Mouse (Mus musculus) limb, embryonic 15.5 days (tissue): ENCODE results near the gene Pofut1. TPM values are rescaled to one million over a fixed set of nuclear protein-coding genes. Genes with fewer than 3 reads are reported as not detected.

Source experiments
- ATAC-seq: fragments of 200-750 bp; cut with Nextera tagmentation; 2 replicates; pipeline ENCODE4 v1.8.0; 2017; ENCODE audit warnings: low read depth, moderate TSS enrichment; ENCODE audit not compliant: insufficient number of reproducible peaks, low FRiP score, low TSS enrichment
- H3K27ac ChIP-seq: fragments of 300-500 bp; sonication (generic); 2 replicates; pipeline ENCODE4 v1.5.1; 2015; ENCODE audit warnings: moderate library complexity, mild to moderate bottlenecking, inconsistent platforms
- H3K27me3 ChIP-seq: fragments of 300-500 bp; sonication (generic); 2 replicates; pipeline ENCODE4 v1.6.1; 2015; ENCODE audit warnings: inconsistent platforms
- H3K36me3 ChIP-seq: fragments of 300-500 bp; sonication (generic); 2 replicates; pipeline ENCODE4 v1.6.1; 2015; ENCODE audit warnings: inconsistent platforms
- H3K4me1 ChIP-seq: fragments of 300-500 bp; sonication (generic); 2 replicates; pipeline ENCODE4 v1.6.1; 2015; ENCODE audit warnings: inconsistent platforms
- H3K4me2 ChIP-seq: fragments of 300-500 bp; sonication (generic); 2 replicates; pipeline ENCODE4 v1.6.1; 2015; ENCODE audit warnings: mild to moderate bottlenecking, inconsistent platforms
- H3K4me3 ChIP-seq: fragments of 300-500 bp; sonication (generic); 2 replicates; pipeline ENCODE4 v1.5.1; 2015; ENCODE audit warnings: mild to moderate bottlenecking, inconsistent platforms
- H3K9ac ChIP-seq: fragments of 300-500 bp; sonication (generic); 2 replicates; pipeline ENCODE4 v1.6.1; 2015; ENCODE audit warnings: inconsistent platforms
- H3K9me3 ChIP-seq: fragments of 300-500 bp; sonication (generic); 2 replicates; pipeline ENCODE4 v1.6.1; 2016; ENCODE audit warnings: inconsistent platforms
- WGBS: fragments of 180-500 bp; shearing (Covaris S2); methylation state at CpG from one replicate; pipeline ENCODE4 v1.1.7; 2015; 5-methylcytosine and 5-hydroxymethylcytosine counted together
- polyA plus RNA-seq: library from polyadenylated mRNA; unstranded; fragments of >200 nt; fragmentation: Nextera tagmentation; extraction: Ambion mirVana; gene quantifications from 2 replicates; pipeline ENCODE4 v1.2.1, GENCODE M21; 2015

Gene Pofut1
- polyA plus RNA-seq, 1 experiment from 2014 or later, result 8.5 TPM

- WGBS, result 57% methylated on average over 4 of the region's 4 CpGs
- Histone ChIP-seq H3K4me2 (no peak overlapping the region), H3K4me3 (no peak overlapping the region), H3K27me3 (no peaks in the 10 kb centered on the region), H3K36me3 (0 out of 2 replicates have a peak, but pooled peaks cover 3% of the 10 kb centered on the region), H3K27ac (no peak overlapping the region), H3K4me1 (no peaks in the 10 kb centered on the region; the same call in 1 of the 2 replicates), H3K9ac (no peak overlapping the region), H3K9me3 (no peaks in the 10 kb centered on the region)
- no peak for ATAC-seq
Observed at GRCm38 (mm10) chr2:153298460-153298859, 57.1 kb downstream of the Pofut1 start.

GRCm38 (mm10) chr2:153298863-153299262 is 57.5 kb downstream of the Pofut1 start:
- no peaks in the 10 kb centered on the region for H3K9me3 ChIP-seq
- H3K36me3 ChIP-seq, result 0 out of 2 replicates have a peak, but pooled peaks cover 3% of the 10 kb centered on the region
- H3K4me3 ChIP-seq, result no peak overlapping the region
- no peaks in the 10 kb centered on the region; the same call in 1 of the 2 replicates for H3K4me1 ChIP-seq
- no peak for ATAC-seq
- no peaks in the 10 kb centered on the region for H3K27me3 ChIP-seq
- no peak overlapping the region for H3K27ac ChIP-seq
- WGBS, result 66% methylated on average over 4 of the region's 4 CpGs
- no peak overlapping the region for H3K9ac ChIP-seq
- no peak overlapping the region for H3K4me2 ChIP-seq

GRCm38 (mm10) chr2:153301123-153301522 is 59.8 kb downstream of the Pofut1 start:
- Histone ChIP-seq H3K4me2 (no peak overlapping the region), H3K9me3 (no peaks in the 10 kb centered on the region), H3K27me3 (no peaks in the 10 kb centered on the region), H3K9ac (no peak overlapping the region), H3K4me1 (no peaks in the 10 kb centered on the region; the same call in 1 of the 2 replicates), H3K4me3 (no peak overlapping the region), H3K27ac (no peak overlapping the region), H3K36me3 (no peaks in the 10 kb centered on the region)
- ATAC-seq, result no peak
- 87% methylated on average over 5 of the region's 5 CpGs for WGBS

GRCm38 (mm10) chr2:153305240-153305639 is 63.9 kb downstream of the Pofut1 start:
- Histone ChIP-seq H3K4me2 (no peak overlapping the region), H3K9ac (no peak overlapping the region), H3K4me1 (no peaks in the 10 kb centered on the region), H3K4me3 (no peak overlapping the region), H3K27ac (no peak overlapping the region), H3K36me3 (no peaks in the 10 kb centered on the region), H3K27me3 (no peaks in the 10 kb centered on the region), H3K9me3 (no peaks in the 10 kb centered on the region)
- 84% methylated on average over 6 of the region's 6 CpGs for WGBS
- no peak for ATAC-seq

GRCm38 (mm10) chr2:153308586-153308985 is 67.3 kb downstream of the Pofut1 start:
- 67% methylated on average over 7 of the region's 7 CpGs for WGBS
- ATAC-seq, result no peak

DNA sequence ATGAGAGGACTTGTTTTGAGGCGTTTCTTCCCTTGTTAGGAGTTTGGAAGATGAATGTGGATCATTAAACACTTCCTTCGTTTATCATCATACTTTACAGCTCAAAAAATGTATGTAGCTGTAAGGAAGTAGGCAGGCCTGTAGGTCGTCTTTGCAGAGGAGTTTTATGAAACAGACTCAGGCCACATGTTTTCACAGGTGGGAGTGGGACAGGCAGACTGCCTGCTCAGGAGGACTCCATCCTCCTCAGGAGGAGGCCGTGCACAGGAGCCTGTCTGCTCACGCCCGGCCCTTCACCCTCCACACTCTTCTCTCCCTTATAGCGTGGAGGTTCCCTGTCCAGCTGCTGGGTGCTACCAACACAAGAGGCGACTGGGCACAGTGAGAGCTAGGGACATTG is 67.8 kb downstream of the Pofut1 start:
- ATAC-seq, result no peak

More at GRCm38 (mm10) chr2:153308586-153308985, 67.3 kb downstream of the Pofut1 start:
- H3K4me3 ChIP-seq, result no peak overlapping the region
- no peaks in the 10 kb centered on the region for H3K27me3 ChIP-seq
- H3K36me3 ChIP-seq, result no peaks in the 10 kb centered on the region
- H3K4me1 ChIP-seq, result no peaks in the 10 kb centered on the region
- H3K4me2 ChIP-seq, result no peak overlapping the region
- no peak overlapping the region for H3K27ac ChIP-seq
- H3K9me3 ChIP-seq, result no peaks in the 10 kb centered on the region
- H3K9ac ChIP-seq, result no peak overlapping the region

GRCm38 (mm10) chr2:153310228-153310627 is 68.9 kb downstream of the Pofut1 start:
- H3K9ac ChIP-seq, result no peak overlapping the region
- ATAC-seq, result no peak
- no peaks in the 10 kb centered on the region for H3K4me1 ChIP-seq
- H3K27me3 ChIP-seq, result no peaks in the 10 kb centered on the region
- H3K9me3 ChIP-seq, result no peaks in the 10 kb centered on the region
- WGBS, result 76% methylated on average over 6 of the region's 6 CpGs
- H3K4me2 ChIP-seq, result no peak overlapping the region
- no peaks in the 10 kb centered on the region for H3K36me3 ChIP-seq
- H3K4me3 ChIP-seq, result no peak overlapping the region
- H3K27ac ChIP-seq, result no peak overlapping the region

More for the DNA sequence above, 67.8 kb downstream of the Pofut1 start:
- H3K9me3 ChIP-seq, result no peaks in the 10 kb centered on the region
- H3K27me3 ChIP-seq, result no peaks in the 10 kb centered on the region
- H3K36me3 ChIP-seq, result no peaks in the 10 kb centered on the region
- H3K4me3 ChIP-seq, result no peak overlapping the region
- H3K4me2 ChIP-seq, result no peak overlapping the region
- no peak overlapping the region for H3K9ac ChIP-seq
- H3K4me1 ChIP-seq, result no peaks in the 10 kb centered on the region
- no peak overlapping the region for H3K27ac ChIP-seq
- 53% methylated on average over 8 of the region's 8 CpGs for WGBS

DNA sequence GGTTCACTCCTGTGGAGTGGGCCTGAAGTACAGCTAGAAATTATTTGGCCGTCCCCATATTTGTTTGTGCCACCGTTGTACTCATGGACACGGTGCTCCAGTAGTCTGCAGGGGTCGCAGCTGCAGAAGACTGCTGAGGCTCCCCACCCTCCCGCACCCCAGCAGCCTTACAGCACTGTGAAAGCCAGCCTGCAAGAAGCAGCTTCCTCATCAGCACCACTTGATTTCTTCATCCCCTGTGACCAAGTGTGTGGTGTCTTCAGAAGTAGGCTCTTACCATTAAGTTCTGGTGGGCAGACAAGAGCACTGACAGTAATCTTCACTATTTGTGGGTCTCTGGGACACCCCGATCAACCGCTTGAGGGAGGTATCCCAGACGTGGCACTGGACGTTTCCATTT is 71.6 kb downstream of the Pofut1 start:
- ATAC-seq, result no peak

GRCm38 (mm10) chr2:153318408-153318807 is 77.1 kb downstream of the Pofut1 start:
- H3K9ac ChIP-seq, result no peak overlapping the region
- H3K4me2 ChIP-seq, result no peak overlapping the region
- H3K27me3 ChIP-seq, result no peaks in the 10 kb centered on the region
- 94% methylated on average over 4 of the region's 4 CpGs for WGBS
- H3K4me1 ChIP-seq, result no peaks in the 10 kb centered on the region
- no peak for ATAC-seq
- H3K36me3 ChIP-seq, result peaks cover 59% of the 10 kb centered on the region
- no peak overlapping the region for H3K27ac ChIP-seq
- H3K4me3 ChIP-seq, result no peak overlapping the region
- H3K9me3 ChIP-seq, result no peaks in the 10 kb centered on the region

More for the DNA sequence above, 71.6 kb downstream of the Pofut1 start:
- WGBS, result 87% methylated on average over 9 of the region's 9 CpGs
- Histone ChIP-seq H3K4me3 (no peak overlapping the region), H3K4me1 (no peaks in the 10 kb centered on the region), H3K4me2 (no peak overlapping the region), H3K27ac (no peak overlapping the region), H3K9me3 (no peaks in the 10 kb centered on the region), H3K27me3 (no peaks in the 10 kb centered on the region), H3K9ac (no peak overlapping the region), H3K36me3 (peaks cover 18% of the 10 kb centered on the region; the same call in 1 of the 2 replicates)

GRCm38 (mm10) chr2:153319036-153319643 is 77.8 kb downstream of the Pofut1 start:
- no peak overlapping the region for H3K9ac ChIP-seq
- no peak overlapping the region for H3K4me2 ChIP-seq
- H3K27me3 ChIP-seq, result no peaks in the 10 kb centered on the region
- 78% methylated on average over 8 of the region's 8 CpGs for WGBS
- H3K36me3 ChIP-seq, result peaks cover 65% of the 10 kb centered on the region
- no peak overlapping the region for H3K4me3 ChIP-seq
- H3K9me3 ChIP-seq, result no peaks in the 10 kb centered on the region
- H3K27ac ChIP-seq, result no peak overlapping the region
- no peaks in the 10 kb centered on the region for H3K4me1 ChIP-seq
- no peak for ATAC-seq
